Mouse (Mus musculus): Measurements from ENCODE around the gene Hspb1.
A peak's percentile ranks its signal among the peaks of the same experiment; 100 is the strongest.

The Hspb1 gene

DNA sequence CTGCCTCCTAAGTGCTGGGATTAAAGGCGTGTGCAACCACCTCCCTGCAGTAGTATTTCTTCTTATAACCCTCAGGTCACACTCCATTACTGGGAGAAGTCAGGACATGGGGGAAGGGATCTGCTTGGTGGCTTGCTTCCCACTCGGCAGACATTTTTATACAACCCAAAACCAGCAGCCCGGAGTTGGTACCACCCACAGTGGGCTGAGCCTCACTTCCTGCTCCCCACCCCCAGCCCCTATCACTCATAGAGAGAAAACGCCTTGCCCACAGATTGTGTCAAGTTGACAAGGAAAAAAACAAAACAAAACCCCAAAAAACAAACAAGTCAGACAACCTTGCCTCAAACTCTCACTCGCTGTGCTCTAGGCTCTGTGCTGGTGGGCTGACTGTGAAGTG is 25.5 kb downstream of the Hspb1 start:
- no peak for DNase-seq (ENCODE audit: low read depth)

DNA sequence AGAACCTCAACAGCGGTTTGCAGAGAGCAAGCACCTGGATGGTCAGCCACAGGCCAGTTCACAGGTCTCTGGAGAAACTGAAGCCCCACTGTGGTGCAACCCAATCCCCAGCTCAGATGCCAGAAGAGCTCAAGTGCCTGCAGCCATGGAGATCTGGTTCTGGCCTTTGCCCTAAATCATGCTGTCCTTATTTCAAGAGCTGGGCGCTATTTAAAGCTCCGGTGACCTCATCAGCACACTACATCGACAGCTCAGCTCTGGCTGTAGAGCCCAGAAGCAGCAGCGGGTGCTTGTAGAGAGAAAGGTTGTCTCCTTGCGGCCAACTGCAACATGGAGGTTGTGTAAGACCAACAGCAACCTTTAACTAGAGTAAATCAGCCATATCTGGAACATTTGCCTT is 26.4 kb downstream of the Hspb1 start:
- no peak for DNase-seq (ENCODE audit: low read depth)

DNA sequence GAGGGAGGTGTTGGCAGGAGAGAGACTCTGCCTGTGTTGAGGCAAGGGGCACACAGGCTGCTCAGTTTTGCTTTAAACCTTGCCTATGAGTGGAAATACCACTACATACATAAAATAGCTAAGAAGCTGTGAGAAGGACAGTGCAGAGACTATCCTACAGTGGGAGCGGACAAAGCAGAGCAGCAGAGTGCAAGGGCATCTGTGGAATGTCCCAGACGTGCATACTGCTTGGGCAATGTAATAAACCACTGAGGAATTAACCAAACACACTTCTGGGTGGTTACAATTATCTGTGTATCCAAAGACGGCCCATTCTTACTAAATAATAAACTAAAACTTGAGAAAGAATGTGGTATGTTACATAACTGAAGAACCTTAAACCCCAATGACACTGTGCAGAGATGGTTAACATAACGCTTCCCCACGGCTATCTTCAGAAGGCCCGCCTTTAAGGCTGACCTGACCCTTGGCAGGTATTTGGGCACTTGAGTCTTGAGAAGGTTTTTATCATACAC is 28.4 kb downstream of the Hspb1 start:
- no peak for DNase-seq (ENCODE audit: low read depth)

DNA sequence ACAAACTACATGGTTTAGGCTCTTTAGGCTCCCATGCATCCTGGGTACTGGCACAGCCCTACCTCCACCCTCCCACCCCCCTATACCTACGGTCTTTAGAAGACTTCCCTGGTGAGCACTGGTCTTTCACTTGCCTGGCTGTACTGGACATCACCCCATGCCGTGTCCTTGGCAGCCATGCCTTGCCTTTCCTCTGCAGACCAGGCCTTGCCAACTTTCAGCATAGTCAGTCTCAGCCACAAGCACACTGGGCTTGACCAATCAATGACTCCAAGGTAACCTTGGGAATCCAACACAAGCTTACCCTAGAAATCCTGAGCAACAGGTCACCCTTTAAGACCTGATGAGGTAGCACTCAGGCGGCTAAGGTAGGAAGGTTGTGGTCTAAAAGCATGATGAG is 28.9 kb downstream of the Hspb1 start:
- DNase-seq (ENCODE audit: low read depth) = no peak

DNA sequence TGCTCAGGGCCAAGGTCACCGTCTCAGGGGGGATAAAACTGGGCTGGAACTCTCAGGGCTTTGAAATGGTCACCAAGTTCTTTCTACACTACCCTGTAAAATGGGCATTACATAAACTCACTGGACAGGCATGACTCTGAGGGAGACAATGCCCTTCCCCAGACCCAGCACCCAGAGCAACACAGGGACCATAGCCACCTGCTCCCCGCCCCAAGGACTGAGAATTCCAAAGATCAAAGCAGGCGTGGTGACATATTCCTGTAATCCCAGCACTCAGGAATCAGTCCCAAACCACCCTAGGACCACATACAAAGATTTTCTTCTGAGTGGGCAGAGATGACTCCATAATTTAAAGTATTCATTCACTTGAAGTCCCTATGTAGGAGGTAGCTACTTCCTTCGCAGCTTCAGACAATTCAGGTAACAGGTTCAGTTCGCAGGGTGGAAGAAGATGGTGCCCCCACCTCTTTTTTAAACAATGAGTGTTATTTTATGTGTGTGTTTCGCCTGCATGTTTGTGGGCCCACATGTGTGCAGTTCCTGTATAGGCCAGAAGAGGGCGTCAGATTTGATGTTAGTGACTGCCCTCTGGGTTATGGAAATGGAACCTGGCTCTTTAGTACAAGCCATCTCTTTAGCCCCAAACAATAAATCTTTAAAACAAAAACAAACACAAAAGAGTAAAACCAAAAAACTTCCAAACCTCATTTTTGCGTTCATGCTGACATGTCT is 29.8 kb downstream of the Hspb1 start:
- no peak for DNase-seq (ENCODE audit: low read depth)

DNA sequence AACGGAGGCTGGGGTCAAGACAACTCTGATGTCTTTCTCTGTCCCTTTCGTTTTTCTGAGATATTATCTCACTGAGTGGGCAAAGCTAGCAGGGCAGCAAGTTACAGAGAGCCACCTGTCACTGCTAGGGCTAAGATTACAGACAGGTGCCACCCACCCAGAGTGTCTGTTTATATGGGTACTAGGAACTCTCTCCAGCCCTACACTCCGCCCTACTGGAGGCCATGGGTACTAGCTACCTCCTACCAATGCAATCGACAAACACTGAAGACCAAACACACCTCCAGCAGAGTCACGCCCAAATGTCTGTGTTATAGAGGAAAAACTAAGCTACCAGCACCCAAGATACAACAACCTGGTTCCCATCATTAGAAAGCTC is 30.3 kb downstream of the Hspb1 start:
- no peak for DNase-seq (ENCODE audit: low read depth)

DNA sequence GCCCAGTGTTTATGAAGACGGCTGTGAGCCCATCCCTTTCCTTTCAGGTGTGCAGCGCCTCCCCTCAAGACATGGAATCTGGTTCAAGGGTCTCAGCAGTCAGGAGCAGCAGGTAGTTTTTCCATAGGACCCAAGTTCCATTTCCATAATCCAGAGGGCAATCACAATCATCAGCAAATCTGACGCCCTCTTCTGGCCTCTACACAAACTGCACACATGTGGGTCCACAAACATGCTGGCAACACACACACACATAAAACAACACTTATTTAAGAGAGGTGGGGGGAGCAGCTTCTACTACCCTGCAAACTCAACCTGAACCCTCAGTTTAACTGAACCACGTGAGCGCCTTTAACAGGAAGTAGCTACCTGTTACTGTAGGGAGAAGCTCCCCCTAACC is 30.9 kb downstream of the Hspb1 start:
- no peak for DNase-seq (ENCODE audit: low read depth)

DNA sequence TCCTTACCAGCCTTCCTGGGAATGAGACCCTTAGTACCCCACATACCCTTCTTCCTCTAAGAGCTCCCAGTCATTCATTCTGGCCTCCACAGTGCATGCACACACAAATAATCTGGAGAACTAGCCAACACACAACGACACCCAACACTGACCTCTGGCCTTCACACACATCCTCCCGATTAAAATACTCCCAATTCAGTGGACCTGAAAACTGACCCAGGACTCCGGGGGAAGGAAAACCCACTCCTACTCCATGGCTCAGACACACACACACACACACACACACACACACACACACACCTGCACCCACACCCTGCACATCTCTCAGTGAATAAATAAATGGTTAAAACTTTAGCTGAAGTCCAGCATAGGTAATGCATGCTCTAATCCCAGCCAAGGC is 32.2 kb downstream of the Hspb1 start:
- no peak for DNase-seq (ENCODE audit: low read depth)

DNA sequence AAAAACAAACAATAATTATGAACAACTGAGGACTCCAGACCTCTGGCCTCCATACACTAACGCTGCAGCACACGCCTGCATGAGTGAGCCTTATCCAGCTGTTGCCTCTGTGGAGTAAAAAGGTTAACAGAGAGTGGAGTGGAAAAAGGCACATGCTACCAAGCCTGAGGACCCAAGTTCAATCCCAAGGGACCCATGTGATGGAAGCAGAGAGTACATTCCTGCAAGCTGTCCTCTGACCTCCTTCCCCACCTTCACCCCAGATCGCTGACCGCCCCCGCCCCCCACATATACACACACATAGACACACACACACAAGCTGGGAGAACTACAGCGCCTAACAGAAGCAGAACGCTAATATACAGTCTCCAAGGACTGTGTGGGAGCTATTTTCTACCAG is 36.2 kb downstream of the Hspb1 start:
- no peak for DNase-seq (ENCODE audit: low read depth)

DNA sequence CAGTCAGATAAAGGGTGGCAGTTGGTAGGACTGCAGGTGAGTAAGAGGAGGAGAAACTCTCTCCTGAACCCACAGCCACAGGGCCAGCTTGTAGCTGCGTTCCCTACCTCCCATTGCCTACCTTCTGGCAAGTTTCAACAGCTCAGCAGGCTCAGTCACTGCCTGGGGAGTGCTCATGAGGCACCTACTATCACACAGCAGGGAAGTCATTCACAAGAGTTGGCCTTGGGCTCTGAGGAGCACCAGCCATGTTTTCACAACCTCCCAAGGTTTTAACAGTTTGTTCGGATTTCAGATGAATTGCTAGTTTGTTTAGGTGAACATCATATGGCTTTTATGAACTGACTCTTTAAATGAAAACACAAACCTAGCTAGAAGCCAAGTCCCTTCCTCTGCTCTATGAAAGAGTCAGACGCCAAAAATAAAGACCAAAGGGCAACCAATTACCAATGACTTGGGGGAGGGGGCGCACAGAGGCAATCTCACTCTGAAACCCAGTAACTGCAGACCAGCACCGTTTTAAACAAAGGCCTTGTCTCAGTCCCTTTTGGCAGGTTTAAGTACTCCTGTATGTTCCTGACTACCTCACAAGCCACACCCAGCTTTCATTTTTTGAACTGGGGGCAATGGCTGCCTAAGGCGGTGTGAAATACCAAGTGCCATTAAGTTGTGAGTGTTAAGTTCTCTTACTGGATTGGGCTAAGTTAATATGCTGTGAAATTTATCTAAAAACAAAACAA is 42.1 kb downstream of the Hspb1 start:
- DNase-seq (ENCODE audit: low read depth) = no peak

DNA sequence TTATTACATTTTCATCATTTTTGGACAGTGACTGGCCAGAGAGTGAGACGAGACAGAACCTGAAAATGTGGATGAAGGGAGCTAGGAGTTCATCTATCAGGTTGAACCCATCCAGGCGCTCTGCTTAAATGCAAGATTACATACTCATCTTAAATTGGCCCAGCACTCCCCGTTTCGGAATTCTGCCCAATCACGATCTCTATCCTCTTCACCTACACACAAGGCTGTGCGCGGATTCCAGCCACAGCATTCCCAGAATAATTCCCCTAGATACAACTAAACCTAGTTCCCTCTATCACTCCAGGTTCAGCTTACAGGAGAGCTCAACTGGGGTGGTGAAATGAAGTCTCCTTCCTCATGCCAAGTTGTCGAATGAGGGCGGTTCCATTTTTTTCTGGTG is 43.8 kb downstream of the Hspb1 start:
- no peak for DNase-seq (ENCODE audit: low read depth)

DNA sequence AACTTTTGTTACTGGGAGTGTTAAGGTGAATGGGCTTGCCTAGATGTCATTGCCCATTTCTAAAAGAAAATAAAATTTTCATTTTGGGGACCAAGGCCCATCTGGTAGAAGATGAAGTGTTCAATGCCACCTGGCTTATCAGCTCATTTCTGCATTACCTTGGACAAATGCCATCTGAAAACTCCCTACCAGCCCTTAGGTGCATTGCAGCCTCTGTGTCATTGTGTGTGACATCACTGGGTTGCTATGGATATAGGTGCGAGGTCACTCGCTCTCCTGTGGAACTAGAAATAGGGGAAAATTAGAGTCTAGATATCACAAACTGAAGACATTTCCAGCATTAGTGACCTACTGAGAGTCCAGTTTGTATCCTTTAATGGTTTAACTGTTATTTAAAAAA is 44.6 kb downstream of the Hspb1 start:
- no peak for DNase-seq (ENCODE audit: low read depth)

DNA sequence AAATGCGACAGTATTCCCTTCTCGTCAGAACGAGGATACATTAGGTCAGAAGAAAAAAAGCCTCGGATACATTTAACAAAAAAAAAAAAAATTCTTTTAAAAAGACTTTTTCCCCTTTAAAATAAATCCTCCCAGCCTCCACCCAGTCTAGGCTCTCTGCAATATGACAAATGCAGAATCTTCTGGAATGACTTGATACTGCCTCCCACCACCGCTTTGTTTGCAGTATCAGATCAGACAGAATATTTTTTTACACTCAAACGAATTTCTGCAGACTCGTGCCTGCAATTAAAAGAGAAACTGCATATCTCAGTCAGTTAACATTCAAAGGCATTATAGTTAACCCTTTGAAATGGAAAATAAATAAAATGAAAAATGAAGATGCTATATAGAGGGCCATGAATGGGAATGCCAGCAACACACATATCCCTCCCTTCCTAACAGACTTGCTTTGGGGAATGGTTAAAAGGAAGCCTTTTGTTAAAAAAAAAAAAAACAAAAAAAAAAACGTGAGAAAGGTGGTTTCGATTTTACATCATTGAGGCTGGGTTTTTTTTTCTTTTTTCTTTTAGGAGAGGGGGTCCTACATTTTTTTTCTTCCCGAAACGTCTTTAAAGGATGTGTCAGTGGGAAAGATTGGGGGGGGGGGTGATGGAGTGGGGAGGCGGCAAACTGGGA is 45.6 kb downstream of the Hspb1 start:
- no peak for DNase-seq (ENCODE audit: low read depth)

DNA sequence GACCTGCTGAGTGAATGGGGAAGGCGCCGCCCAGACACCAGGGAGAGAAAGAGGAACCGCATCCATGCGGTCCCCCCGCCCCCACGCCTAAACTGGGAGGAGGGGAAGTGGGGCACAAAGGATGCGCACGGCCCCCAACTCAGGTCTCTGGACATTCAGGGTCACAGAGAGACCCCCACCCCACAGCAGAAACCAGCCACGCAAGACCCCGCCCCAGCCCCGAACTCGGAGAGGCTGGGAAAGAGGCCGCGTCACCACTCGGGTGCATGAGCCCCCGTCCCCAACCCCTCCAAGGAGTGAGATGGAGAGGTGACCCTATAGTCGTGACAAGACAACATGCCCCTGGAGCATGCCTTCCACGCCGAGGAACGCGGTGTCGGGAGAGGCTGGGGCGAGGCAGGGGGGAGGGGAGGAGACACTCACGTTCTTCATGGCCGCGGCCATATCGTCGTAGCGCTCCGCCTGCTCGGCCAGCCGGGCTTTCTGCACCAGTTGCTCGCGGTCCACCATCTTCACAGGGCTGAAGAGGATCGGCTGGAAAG is 46.3 kb downstream of the Hspb1 start:
- no peak for DNase-seq (ENCODE audit: low read depth)

DNA sequence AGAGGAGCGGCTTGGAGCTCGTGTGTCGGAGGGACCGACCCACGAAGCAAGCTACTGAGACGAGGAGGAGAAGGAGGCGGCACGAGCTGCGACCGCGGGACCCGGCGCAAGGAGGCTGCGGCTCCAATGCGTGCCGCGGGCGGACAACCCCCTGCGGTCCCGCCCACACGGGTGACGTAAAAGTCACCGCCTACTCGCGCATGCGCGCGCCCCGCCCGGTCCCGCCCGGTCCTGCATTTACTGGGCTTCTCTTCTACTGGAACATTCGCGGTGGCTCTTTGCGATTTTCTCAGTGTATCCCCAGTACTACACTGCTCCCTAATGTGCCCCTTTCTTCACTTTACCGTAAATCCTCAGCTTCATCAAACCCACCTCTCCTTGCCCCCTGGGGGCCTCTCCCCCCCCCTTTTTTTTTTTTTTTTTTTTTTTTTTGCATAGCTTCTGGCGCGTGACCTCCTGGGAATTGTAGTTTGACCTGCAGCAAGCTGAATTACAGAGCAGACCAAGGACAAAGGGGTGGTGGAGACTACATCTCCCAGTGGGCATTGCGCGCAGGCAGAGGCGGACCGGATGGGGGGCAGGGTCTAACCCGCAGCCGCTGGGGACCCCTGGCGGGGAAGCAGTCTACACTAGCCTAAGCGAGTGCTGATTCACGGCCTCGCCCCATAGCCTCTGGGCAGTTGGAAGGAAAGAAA is 46.9 kb downstream of the Hspb1 start, which contains the start of gene Ywhag:
TSS of gene Ywhag (minus strand) at position 136 of the 695 bp plus-strand sequence.
- DNase-seq (ENCODE audit: low read depth) = peak; percentile 86

DNA sequence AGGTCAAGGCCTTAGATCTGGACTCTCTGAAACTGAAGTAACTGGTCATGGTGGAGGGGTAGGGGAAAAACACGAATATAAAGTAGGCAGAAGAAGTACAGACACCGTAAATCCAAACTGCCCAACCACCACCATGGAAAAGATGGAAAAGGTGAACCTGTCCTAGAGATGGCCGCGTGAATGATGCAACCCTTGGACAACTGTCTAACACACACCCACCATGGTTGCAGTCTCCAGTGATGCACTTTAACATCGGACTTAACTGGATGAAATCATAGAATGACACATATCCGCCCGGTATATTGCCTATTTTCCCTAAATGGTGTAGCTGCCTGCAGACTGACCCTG is 47.4 kb downstream of the Hspb1 start:
- DNase-seq (ENCODE audit: low read depth) = no peak

DNA sequence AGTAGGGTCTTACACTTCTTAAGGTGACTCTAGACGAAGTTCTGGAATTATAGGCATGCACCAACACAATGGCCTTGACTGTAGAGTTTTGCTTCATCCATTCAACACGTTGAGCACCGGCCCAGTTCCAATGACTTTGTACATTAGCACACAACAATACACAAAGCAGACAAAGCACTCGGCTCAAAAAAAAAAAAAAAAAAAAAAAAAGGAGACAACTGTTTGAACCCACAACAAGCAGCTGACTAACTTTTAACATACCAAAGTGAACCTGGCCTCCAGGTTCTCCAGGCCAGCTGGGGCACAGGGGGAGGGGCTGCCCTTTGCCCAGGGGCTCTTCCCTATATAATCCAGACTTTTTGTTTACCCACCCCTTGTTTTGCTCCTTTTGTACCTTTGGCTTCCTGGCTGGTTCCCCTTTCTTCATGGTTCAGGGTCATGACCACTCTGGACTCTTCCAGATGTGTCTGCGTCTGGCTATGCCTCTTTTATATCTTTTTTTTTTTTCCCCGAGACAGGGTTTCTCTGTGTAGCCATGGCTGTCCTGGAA is 48.0 kb downstream of the Hspb1 start:
- DNase-seq (ENCODE audit: low read depth) = no peak

All from c-Kit-positive CD71-positive TER-119-negative erythroid progenitor cells, embryonic 14.5 days (primary cell).